Mouse (Mus musculus) bone marrow macrophage, adult 2 months (primary cell): ENCODE results near the gene Parp12. TPM values are rescaled to one million over a fixed set of nuclear protein-coding genes. Genes with fewer than 3 reads are reported as not detected.

ENCODE experiments used
- H3K27ac ChIP-seq: 2 replicates; pipeline ENCODE4 v1.5.1; 2012; ENCODE audit warnings: low read depth, low read length; ENCODE audit not compliant: insufficient read depth
- H3K4me1 ChIP-seq: 2 replicates; pipeline ENCODE4 v1.6.1; 2012; ENCODE audit warnings: low read length; ENCODE audit not compliant: control insufficient read depth, insufficient read depth
- H3K4me3 ChIP-seq: 2 replicates; pipeline ENCODE4 v1.5.1; 2012; ENCODE audit warnings: mild to moderate bottlenecking, low read length, moderate library complexity; ENCODE audit not compliant: insufficient read depth
- CTCF ChIP-seq: IDR thresholded peaks from 2 replicates; pipeline ENCODE4 v1.5.1; 2012; ENCODE audit warnings: low read depth, mild to moderate bottlenecking, low read length, moderate library complexity
- POLR2A ChIP-seq: IDR thresholded peaks from 2 replicates; pipeline ENCODE4 v1.6.1; 2012; ENCODE audit warnings: mild to moderate bottlenecking, low read depth, low read length, borderline replicate concordance
- polyA plus RNA-seq: library from polyadenylated mRNA; stranded (reverse); fragments of >200 nt; gene quantifications from 2 replicates; pipeline ENCODE4 v1.2.4, GENCODE M21; 2012; ENCODE audit not compliant: missing spikeins, insufficient read depth, insufficient read length

The Parp12 gene
- polyA plus RNA-seq, 1 experiment: 75.0 TPM

DNA sequence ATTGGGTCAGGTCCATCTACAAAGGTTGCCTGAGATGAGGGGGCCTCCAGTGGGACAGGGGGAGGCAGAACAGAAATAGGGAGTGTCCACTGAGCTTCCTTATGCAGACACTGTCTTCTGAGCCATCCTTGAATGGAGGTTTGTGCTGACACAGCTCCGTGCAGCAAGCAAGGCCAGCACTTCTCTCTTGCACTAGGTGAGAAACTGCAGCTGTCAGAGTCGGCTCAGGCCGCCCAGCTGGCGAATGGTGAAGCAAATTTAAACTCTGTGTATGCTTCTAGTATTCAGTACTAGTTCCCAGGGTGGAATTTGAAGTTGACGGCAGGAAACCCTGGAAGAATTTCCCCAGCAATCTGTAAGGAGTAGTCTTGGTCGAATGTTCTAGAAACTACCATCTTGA is 67.3 kb downstream of the Parp12 start:
- Histone ChIP-seq H3K27ac (no peak overlapping the region), H3K4me1 (peaks cover 13% of the 10 kb centered on the region), H3K4me3 (no peak overlapping the region)
- no peak for TF ChIP-seq POLR2A
- TF ChIP-seq CTCF: no peak

DNA sequence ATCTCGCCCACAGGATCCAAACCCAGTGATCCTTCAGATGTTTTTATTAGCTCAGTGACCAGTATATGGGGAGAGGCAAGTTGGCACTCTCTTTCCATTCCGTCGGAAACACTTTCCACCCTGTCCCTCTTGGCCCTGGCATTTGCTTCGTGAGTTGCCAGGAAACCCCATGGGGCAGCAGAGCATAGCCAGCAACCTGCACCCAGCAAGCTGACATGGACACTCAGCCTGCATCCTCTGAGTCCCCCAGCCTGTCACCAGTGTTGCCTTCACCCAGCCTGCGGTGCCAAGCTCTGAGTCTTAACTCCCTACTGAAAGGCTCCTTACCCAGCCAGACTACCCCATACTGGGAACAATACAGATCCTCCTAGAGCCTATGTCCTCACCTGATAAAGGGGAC is 69.0 kb downstream of the Parp12 start:
- H3K27ac ChIP-seq: no peak overlapping the region
- no peaks in the 10 kb centered on the region for H3K4me1 ChIP-seq
- no peak overlapping the region for H3K4me3 ChIP-seq
- TF ChIP-seq POLR2A (no peak), CTCF (no peak)

DNA sequence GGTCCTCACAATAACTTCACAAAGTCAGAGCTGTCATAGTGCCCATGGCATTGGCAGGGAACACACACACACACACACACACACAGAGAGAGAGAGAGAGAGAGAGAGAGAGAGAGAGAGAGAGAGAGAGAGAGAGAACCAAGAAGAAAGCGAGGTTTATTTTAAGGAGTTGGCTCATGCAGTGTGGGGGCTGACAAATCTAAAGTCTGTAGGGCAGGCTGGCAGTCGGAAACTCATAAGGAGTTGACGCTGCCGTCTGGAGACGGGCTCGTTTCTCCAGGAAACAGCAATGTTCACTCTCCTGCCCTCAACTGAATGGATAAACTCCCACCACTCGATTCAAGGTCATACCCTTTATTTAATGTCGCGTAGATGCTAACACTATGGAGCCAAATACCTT is 77.7 kb downstream of the Parp12 start:
- no peak for TF ChIP-seq POLR2A
- no peak for TF ChIP-seq CTCF
- no peaks in the 10 kb centered on the region for H3K4me1 ChIP-seq
- no peak overlapping the region for H3K27ac ChIP-seq
- H3K4me3 ChIP-seq: no peak overlapping the region

Other genes starting within 250 kb of the Parp12 start
- gene Tbxas1, start 242.9 kb downstream of the Parp12 start, polyA plus RNA-seq: 101 and 115 TPM in 2 replicates
- 18.7 and 20.9 TPM in 2 replicates for gene Hipk2, start 242.2 kb downstream of the Parp12 start, polyA plus RNA-seq
- gene Kdm7a, start 88.4 kb upstream of the Parp12 start, polyA plus RNA-seq: 26.3 and 29.3 TPM in 2 replicates